19 mouse cellular contexts compared by ENCODE assay signal in the genomic region with DNA sequence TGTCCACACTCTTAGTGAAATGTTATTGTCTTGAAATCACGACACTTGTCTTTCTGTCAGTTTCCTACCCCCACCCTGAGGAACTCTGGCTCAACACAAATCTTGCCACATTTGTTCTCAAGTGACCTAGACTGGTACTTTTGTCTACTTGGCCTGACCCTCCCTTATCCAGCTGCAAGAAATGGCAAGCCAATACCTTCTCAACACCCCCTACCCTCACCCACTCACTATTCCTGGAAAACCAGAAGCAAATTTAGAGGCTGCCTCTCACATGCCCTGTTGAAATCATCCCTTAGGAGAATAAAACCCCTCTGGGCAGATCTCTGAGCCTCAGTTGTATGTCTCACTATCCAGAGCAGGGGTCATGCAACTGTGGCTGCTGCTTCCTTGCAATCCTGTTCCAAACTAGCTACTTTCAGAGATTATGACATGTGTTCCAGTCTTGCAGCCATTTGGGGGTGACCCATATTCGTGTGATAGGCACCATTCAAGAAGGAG.
"Had no signal": no experiment of that assay in that cellular context is flagged by ENCODE, and none has a peak within 500 bp of the region (broad histone marks: within the 10 kb centered on the region; RNA-seq: fewer than 3 reads in every experiment).

No protein-coding gene starts in this region.

- DNase-seq: layer of hippocampus, adult 9-11 months; liver; retina, postnatal 1 day; right cerebral cortex, postnatal 25 days; spleen, adult 18-20 months; thymus, postnatal 25 days had no signal

- H3K9me3 ChIP-seq: limb, embryonic 10.5 days; limb, embryonic 13.5 days; liver, embryonic 12.5 days; liver, embryonic 15.5 days; midbrain, embryonic 10.5 days; midbrain, embryonic 13.5 days; neural tube, embryonic 13.5 days; stomach, embryonic 15.5 days had no signal

- H3K9ac ChIP-seq: limb, embryonic 13.5 days; liver, embryonic 12.5 days; liver, embryonic 15.5 days; midbrain, embryonic 13.5 days; neural tube, embryonic 13.5 days; stomach, embryonic 15.5 days had no signal

- H3K4me3 ChIP-seq: layer of hippocampus, adult 2 months; limb, embryonic 10.5 days; limb, embryonic 13.5 days; liver, embryonic 12.5 days; liver, embryonic 15.5 days; megakaryocyte, embryonic 14.5 days; midbrain, embryonic 10.5 days; midbrain, embryonic 13.5 days; myocyte; neural tube, embryonic 13.5 days; stomach, embryonic 15.5 days had no signal

- H3K27me3 ChIP-seq: limb, embryonic 13.5 days; liver, embryonic 12.5 days; liver, embryonic 15.5 days; midbrain, embryonic 13.5 days; neural tube, embryonic 13.5 days; stomach, embryonic 15.5 days had no signal

- H3K36me3 ChIP-seq: limb, embryonic 10.5 days; limb, embryonic 13.5 days; liver, embryonic 12.5 days; liver, embryonic 15.5 days; midbrain, embryonic 10.5 days; midbrain, embryonic 13.5 days; neural tube, embryonic 13.5 days; stomach, embryonic 15.5 days had no signal

- H3K27ac ChIP-seq: kidney, postnatal 0 days; layer of hippocampus, adult 2 months; limb, embryonic 10.5 days; limb, embryonic 13.5 days; liver, embryonic 12.5 days; liver, embryonic 15.5 days; midbrain, embryonic 10.5 days; midbrain, embryonic 13.5 days; neural tube, embryonic 13.5 days; stomach, embryonic 15.5 days had no signal

- H3K4me1 ChIP-seq: limb, embryonic 10.5 days; limb, embryonic 13.5 days; liver, embryonic 12.5 days; liver, embryonic 15.5 days; midbrain, embryonic 10.5 days; midbrain, embryonic 13.5 days; neural tube, embryonic 13.5 days; stomach, embryonic 15.5 days had no signal

- ATAC-seq: liver, embryonic 12.5 days; midbrain, embryonic 13.5 days; midbrain, embryonic 16.5 days had no signal

- H3K4me2 ChIP-seq: limb, embryonic 13.5 days; liver, embryonic 12.5 days; liver, embryonic 15.5 days; midbrain, embryonic 13.5 days; neural tube, embryonic 13.5 days; stomach, embryonic 15.5 days had no signal
